Mouse (Mus musculus): ENCODE measurements at regions not wholly inside any gene's neighbourhood (a gene's known extent, or its start where the extent isn't known, plus 50 kb on each side); places are given as distances from the start of the nearest gene placed in this dataset.

- TF ChIP-seq CTCF (IDR thresholded peaks at IDR 0.05; ENCODE audit: low read depth, low read length) (no peak), POLR2A (IDR thresholded peaks at IDR 0.05; ENCODE audit: extremely low read depth, insufficient read depth, low read length) (no peak)
- Histone ChIP-seq H3K36me3 (ENCODE audit: control insufficient read depth, insufficient read depth, low read length) (no peaks in the 10 kb centered on the region), H3K9ac (ENCODE audit: low read depth, low read length) (no peak overlapping the region), H3K4me1 (ENCODE audit: control insufficient read depth, insufficient read depth, low read length) (no peaks in the 10 kb centered on the region; the same call in 1 of the 2 replicates), H3K4me3 (ENCODE audit: insufficient read depth, low read depth, low read length) (no peak overlapping the region), H3K27me3 (ENCODE audit: control insufficient read depth, insufficient read depth, low read length) (no peaks in the 10 kb centered on the region), H3K27ac (replicated peaks; ENCODE audit: insufficient read depth, low read depth, low read length) (no peak overlapping the region), H3K79me2 (ENCODE audit: control insufficient read depth, insufficient read depth, low read length) (no peaks in the 10 kb centered on the region)
- WGBS: 75% methylated on average over 13 of the region's 13 CpGs
- DNase-seq (ENCODE audit: extremely low read depth, low read depth, low spot score): no peak
Observed at GRCm38 (mm10) chr3:36798160-36798823, 64.6 kb upstream of the 4932438A13Rik start.

GRCm38 (mm10) chr3:36810528-36810927 is 52.4 kb upstream of the 4932438A13Rik start:
- H3K9ac ChIP-seq (ENCODE audit: low read depth, low read length): no peak overlapping the region
- H3K27ac ChIP-seq (replicated peaks; ENCODE audit: insufficient read depth, low read depth, low read length): no peak overlapping the region
- no peak overlapping the region for H3K4me3 ChIP-seq (ENCODE audit: insufficient read depth, low read depth, low read length)
- H3K36me3 ChIP-seq (ENCODE audit: control insufficient read depth, insufficient read depth, low read length): no peaks in the 10 kb centered on the region
- WGBS: 78% methylated on average over 5 of the region's 5 CpGs
- no peaks in the 10 kb centered on the region for H3K4me1 ChIP-seq (ENCODE audit: control insufficient read depth, insufficient read depth, low read length)
- no peak for DNase-seq (ENCODE audit: extremely low read depth, low read depth, low spot score)
- H3K27me3 ChIP-seq (ENCODE audit: control insufficient read depth, insufficient read depth, low read length): no peaks in the 10 kb centered on the region
- H3K79me2 ChIP-seq (ENCODE audit: control insufficient read depth, insufficient read depth, low read length): no peaks in the 10 kb centered on the region
- TF ChIP-seq CTCF (IDR thresholded peaks at IDR 0.05; ENCODE audit: low read depth, low read length) (no peak), POLR2A (IDR thresholded peaks at IDR 0.05; ENCODE audit: extremely low read depth, insufficient read depth, low read length) (no peak)
